Comparison of ENCODE assay signal across 37 mouse cellular contexts in genomic region chr7:126629915-126630314, GRCm38 (mm10). TPM values are rescaled to one million over a fixed set of nuclear protein-coding genes. Genes with fewer than 3 reads are reported as not detected.
DNase-seq lines count a peak whose midpoint lies in the region; ATAC-seq and TF ChIP-seq lines count a peak whose summit lies in the region.
"Had no signal": no experiment of that assay in that cellular context is flagged by ENCODE, and none has a peak within 500 bp of the region (broad histone marks: within the 10 kb centered on the region; RNA-seq: fewer than 3 reads in every experiment).

No protein-coding gene starts in this region.

- H3K27ac ChIP-seq in macrophage, result 0 out of 2 replicates have a peak overlapping the region, but pooled peaks have one; percentile 5
- H3K27ac ChIP-seq in stomach, postnatal 0 days (replicated peaks), result peak overlapping the region; percentile 65
- H3K27ac ChIP-seq in midbrain, embryonic 14.5 days (replicated peaks; ENCODE audit: low read depth, low read length), result no peak overlapping the region
- H3K27ac ChIP-seq: embryonic facial prominence, embryonic 13.5 days; hindbrain, embryonic 10.5 days; hindbrain, embryonic 15.5 days; liver, embryonic 15.5 days; midbrain, embryonic 12.5 days had no signal

- H3K4me2 ChIP-seq in stomach, postnatal 0 days (replicated peaks; ENCODE audit: low read depth), result no peak overlapping the region
- H3K4me2 ChIP-seq in midbrain, embryonic 14.5 days (ENCODE audit: low read length), result no peak overlapping the region
- H3K4me2 ChIP-seq: embryonic facial prominence, embryonic 13.5 days; hindbrain, embryonic 15.5 days; limb, embryonic 12.5 days; liver, embryonic 15.5 days; lung, embryonic 14.5 days; midbrain, embryonic 12.5 days had no signal

- no peak overlapping the region; the same call in 1 of the 2 replicates for H3K9ac ChIP-seq in stomach, postnatal 0 days (ENCODE audit: low read length)
- no peak overlapping the region for H3K9ac ChIP-seq in midbrain, embryonic 14.5 days (replicated peaks; ENCODE audit: low read length)
- H3K9ac ChIP-seq: embryonic facial prominence, embryonic 13.5 days; forebrain, postnatal 0 days; hindbrain, embryonic 15.5 days; limb, embryonic 12.5 days; liver, embryonic 15.5 days; lung, embryonic 14.5 days; midbrain, embryonic 12.5 days had no signal

- H3K9me3 ChIP-seq in stomach, postnatal 0 days (ENCODE audit: control insufficient read depth, low read length), result no peaks in the 10 kb centered on the region
- H3K9me3 ChIP-seq in midbrain, embryonic 14.5 days (ENCODE audit: control insufficient read depth, low read length), result no peaks in the 10 kb centered on the region
- H3K9me3 ChIP-seq: embryonic facial prominence, embryonic 13.5 days; hindbrain, embryonic 10.5 days; hindbrain, embryonic 15.5 days; limb, embryonic 12.5 days; liver, embryonic 15.5 days; megakaryocyte, embryonic 14.5 days; midbrain, embryonic 12.5 days had no signal

- H3K79me2 ChIP-seq in macrophage (ENCODE audit: inconsistent target), result peaks cover 5% of the 10 kb centered on the region

- intact Hi-C loops in left cerebral cortex, postnatal 10 days (cut with DNase I), result no loop called here

- peak; percentile 95 for DNase-seq in Muller cell, postnatal 12 days (ENCODE audit: inconsistent ontology term)
- no peak for DNase-seq in stomach, postnatal 0 days (ENCODE audit: low spot score)
- DNase-seq in left cerebral cortex, postnatal 10 days (ENCODE audit: extremely low spot score in 1 of 2, low spot score in 2 of 2), result no peak
- no peak for DNase-seq in spleen, adult 12 weeks (ENCODE audit: low spot score)
- DNase-seq in midbrain, embryonic 14.5 days, result no peak
- DNase-seq: adrenal gland, postnatal 36 days; cerebellum, adult 9-10 months; forebrain, postnatal 0 days; heart, postnatal 14 days; kidney, adult 9 months; kidney, postnatal 10 days; lung, embryonic 14.5 days; lung, postnatal 14 days; right cerebral cortex, postnatal 25 days; spleen, adult 18-20 months; thymus, adult 18-20 months; thymus, postnatal 25 days had no signal

- TF ChIP-seq CTCF in stomach, postnatal 0 days (IDR thresholded peaks at IDR 0.05; ENCODE audit: low read depth), result no peak

- ATAC-seq in granulocyte monocyte progenitor cell, adult 5-6 weeks (replicated peaks; ENCODE audit: poor library complexity, severe bottlenecking), result 0 out of 2 replicates have a peak, but pooled peaks have one; percentile 18
- ATAC-seq in stomach, postnatal 0 days (ENCODE audit: low FRiP score, low TSS enrichment), result peak; percentile 19; the same call in 1 of the 2 replicates
- no peak for ATAC-seq in midbrain, embryonic 14.5 days (ENCODE audit: low FRiP score, low TSS enrichment)
- ATAC-seq: CD4-positive, CD25-positive, alpha-beta regulatory T cell, adult 4 months; forebrain, postnatal 0 days; inflammation-experienced regulatory T-cells, adult 6 months had no signal

- no peaks in the 10 kb centered on the region for H3K36me3 ChIP-seq in macrophage (ENCODE audit: inconsistent target)
- no peaks in the 10 kb centered on the region for H3K36me3 ChIP-seq in stomach, postnatal 0 days (ENCODE audit: control insufficient read depth, insufficient read depth, low read length)
- no peaks in the 10 kb centered on the region for H3K36me3 ChIP-seq in midbrain, embryonic 14.5 days (ENCODE audit: control insufficient read depth, insufficient read depth, low read length)
- H3K36me3 ChIP-seq: embryonic facial prominence, embryonic 13.5 days; hindbrain, embryonic 10.5 days; hindbrain, embryonic 15.5 days; limb, embryonic 12.5 days; liver, embryonic 15.5 days; midbrain, embryonic 12.5 days had no signal

- H3K4me3 ChIP-seq in macrophage (ENCODE audit: inconsistent target), result no peak overlapping the region
- no peak overlapping the region for H3K4me3 ChIP-seq in stomach, postnatal 0 days (ENCODE audit: low read depth, low read length)
- H3K4me3 ChIP-seq in midbrain, embryonic 14.5 days (replicated peaks; ENCODE audit: low read depth, low read length), result no peak overlapping the region
- H3K4me3 ChIP-seq: embryonic facial prominence, embryonic 13.5 days; erythroblast, embryonic 14.5 days; hindbrain, embryonic 10.5 days; hindbrain, embryonic 15.5 days; limb, embryonic 12.5 days; liver, embryonic 15.5 days; midbrain, embryonic 12.5 days had no signal

- TF ChIP-seq EP300 in stomach, postnatal 0 days (optimal IDR thresholded peaks at IDR 0.05), result no peak

- 11% methylated on average over 3 of the region's 3 CpGs for WGBS in macrophage (ENCODE audit: missing documents)
- WGBS in stomach, postnatal 0 days, result 18% methylated on average over 3 of the region's 3 CpGs
- WGBS in midbrain, embryonic 14.5 days, result 40% methylated on average over 3 of the region's 3 CpGs

- H3K27me3 ChIP-seq in stomach, postnatal 0 days (ENCODE audit: control insufficient read depth, insufficient read depth, low read length), result no peaks in the 10 kb centered on the region
- no peaks in the 10 kb centered on the region for H3K27me3 ChIP-seq in midbrain, embryonic 14.5 days (ENCODE audit: control insufficient read depth, insufficient read depth, low read length)
- H3K27me3 ChIP-seq: embryonic facial prominence, embryonic 13.5 days; hindbrain, embryonic 15.5 days; limb, embryonic 12.5 days; liver, embryonic 15.5 days; megakaryocyte, embryonic 14.5 days; midbrain, embryonic 12.5 days had no signal

- no peaks in the 10 kb centered on the region; the same call in 1 of the 2 replicates for H3K4me1 ChIP-seq in stomach, postnatal 0 days (replicated peaks; ENCODE audit: control insufficient read depth, insufficient read depth)
- H3K4me1 ChIP-seq in midbrain, embryonic 14.5 days (ENCODE audit: control insufficient read depth, insufficient read depth, low read length), result no peaks in the 10 kb centered on the region
- H3K4me1 ChIP-seq: hindbrain, embryonic 15.5 days; midbrain, embryonic 12.5 days had no signal

RNA-seq across cellular contexts. Expression of gene Nupr1, which starts 0.7 kb away (rescaled TPM):
- 0.92 and 1.3 TPM in 2 replicates for total RNA-seq in granulocyte monocyte progenitor cell, adult 5-6 weeks (2014; fragmentation: Nextera tagmentation)
- total RNA-seq in granulocyte monocyte progenitor cell, adult 5-6 weeks (2017), result 1.7 TPM in 1 of 2 replicates, not detected in the other
- total RNA-seq in macrophage (2018; cell fraction: chromatin; rRNA removed), result 100 to 1,000 TPM in 11 of 26 experiments, 10 to 100 TPM in 13, 1 to 10 TPM in 2; 8.5 to 342 (median 89.7) TPM
- total RNA-seq in macrophage (2018; cell fraction: cytosol; rRNA removed), result 100 to 1,000 TPM in 17 of 26 experiments, 10 to 100 TPM in 9; 24.9 to 591 (median 243) TPM
- total RNA-seq in macrophage (2018; cell fraction: nucleus; rRNA removed), result 100 to 1,000 TPM in 18 of 26 experiments, 10 to 100 TPM in 8; 22.1 to 699 (median 165) TPM
- 14.9 to 47.0 TPM (median 32.4 TPM) in 3 replicates for polyA plus RNA-seq in macrophage (2018)
- 140 and 182 TPM in 2 replicates for polyA plus RNA-seq in stomach, postnatal 0 days (2015; fragmentation: Nextera tagmentation; extraction: Ambion mirVana)
- total RNA-seq in left cerebral cortex, postnatal 10 days (2021), result 1 to 10 TPM; 8.7 to 8.9 TPM
- polyA plus RNA-seq in midbrain, embryonic 14.5 days (2014; fragmentation: Nextera tagmentation; extraction: Ambion mirVana), result 0.84 and 5.8 TPM in 2 replicates

RNA-seq across cellular contexts. Expression of gene Sgf29, which starts 19.2 kb away (rescaled TPM):
- 129 and 133 TPM in 2 replicates for total RNA-seq in granulocyte monocyte progenitor cell, adult 5-6 weeks (2014; fragmentation: Nextera tagmentation)
- 53.3 and 79.1 TPM in 2 replicates for total RNA-seq in granulocyte monocyte progenitor cell, adult 5-6 weeks (2017)
- 10 to 100 TPM in 21 of 26 experiments, 1 to 10 TPM in 5; 3.7 to 39.6 (median 21.9) TPM for total RNA-seq in macrophage (2018; cell fraction: chromatin; rRNA removed)
- total RNA-seq in macrophage (2018; cell fraction: cytosol; rRNA removed), result 10 to 100 TPM; 10.2 to 23.4 (median 16.9) TPM
- 10 to 100 TPM in 18 of 26 experiments, 1 to 10 TPM in 8; 4.0 to 36.7 (median 16.2) TPM for total RNA-seq in macrophage (2018; cell fraction: nucleus; rRNA removed)
- polyA plus RNA-seq in macrophage (2018), result 12.5 to 21.7 TPM (median 17.0 TPM) in 3 replicates
- 28.6 and 28.9 TPM in 2 replicates for polyA plus RNA-seq in stomach, postnatal 0 days (2015; fragmentation: Nextera tagmentation; extraction: Ambion mirVana)
- 10 to 100 TPM; 32.8 to 42.3 TPM for total RNA-seq in left cerebral cortex, postnatal 10 days (2021)
- polyA plus RNA-seq in midbrain, embryonic 14.5 days (2014; fragmentation: Nextera tagmentation; extraction: Ambion mirVana), result 64.6 and 71.3 TPM in 2 replicates

RNA-seq across cellular contexts. Expression of gene Il27, which starts 35.2 kb away (rescaled TPM):
- total RNA-seq in granulocyte monocyte progenitor cell, adult 5-6 weeks (2014; fragmentation: Nextera tagmentation), result 1.3 TPM in 1 of 2 replicates, not detected in the other
- 1.2 TPM in 1 of 2 replicates, not detected in the other for total RNA-seq in granulocyte monocyte progenitor cell, adult 5-6 weeks (2017)
- total RNA-seq in macrophage (2018; cell fraction: chromatin; rRNA removed), result 100 to 1,000 TPM in 7 of 26 experiments, 10 to 100 TPM in 8, 1 to 10 TPM in 7, not detected in 4; 1.5 to 279 (median 15.6) TPM
- total RNA-seq in macrophage (2018; cell fraction: cytosol; rRNA removed), result 100 to 1,000 TPM in 2 of 26 experiments, 10 to 100 TPM in 9, 1 to 10 TPM in 13, under 1 TPM in 2; 0.60 to 133 (median 8.8) TPM
- 100 to 1,000 TPM in 6 of 26 experiments, 10 to 100 TPM in 12, 1 to 10 TPM in 8; 2.2 to 494 (median 26.4) TPM for total RNA-seq in macrophage (2018; cell fraction: nucleus; rRNA removed)
- polyA plus RNA-seq in macrophage (2018), result 1.1 to 2.6 TPM (median 1.2 TPM) in 3 replicates
- 0.10 and 0.13 TPM in 2 replicates for polyA plus RNA-seq in stomach, postnatal 0 days (2015; fragmentation: Nextera tagmentation; extraction: Ambion mirVana)
- total RNA-seq in left cerebral cortex, postnatal 10 days (2021), result not detected
- not detected in 2 replicates for polyA plus RNA-seq in midbrain, embryonic 14.5 days (2014; fragmentation: Nextera tagmentation; extraction: Ambion mirVana)
- total RNA-seq: adrenal gland, postnatal 36 days; forebrain, postnatal 0 days; gastrocnemius, adult 8-10 months; heart, postnatal 14 days; left cerebral cortex, adult 18-20 months; left cerebral cortex, postnatal 25 days; liver, adult 2 months had no signal
- polyA plus RNA-seq: CD4-positive, CD25-positive, alpha-beta regulatory T cell, adult 4 months; embryonic facial prominence, embryonic 13.5 days; erythroblast, embryonic 14.5 days; forebrain, embryonic 11.5 days; forebrain, postnatal 0 days; gonadal fat pad, adult 2 months; heart, embryonic 14.5 days; hindbrain, embryonic 10.5 days; hindbrain, embryonic 15.5 days; inflammation-experienced regulatory T-cells, adult 6 months; limb, embryonic 12.5 days; lung, embryonic 14.5 days; midbrain, embryonic 12.5 days; neural tube, embryonic 14.5 days had no signal

RNA-seq across cellular contexts. Expression of gene Cln3, which starts 44.3 kb away (rescaled TPM):
- 37.7 and 61.7 TPM in 2 replicates for total RNA-seq in granulocyte monocyte progenitor cell, adult 5-6 weeks (2014; fragmentation: Nextera tagmentation)
- 9.6 and 16.3 TPM in 2 replicates for total RNA-seq in granulocyte monocyte progenitor cell, adult 5-6 weeks (2017)
- total RNA-seq in macrophage (2018; cell fraction: chromatin; rRNA removed), result 1,000 to 10,000 TPM in 5 of 26 experiments, 100 to 1,000 TPM in 21; 398 to 3,038 (median 601) TPM
- total RNA-seq in macrophage (2018; cell fraction: cytosol; rRNA removed), result 100 to 1,000 TPM; 117 to 211 (median 152) TPM
- total RNA-seq in macrophage (2018; cell fraction: nucleus; rRNA removed), result 1,000 to 10,000 TPM in 3 of 26 experiments, 100 to 1,000 TPM in 23; 244 to 1,983 (median 383) TPM
- polyA plus RNA-seq in macrophage (2018), result 81.0 to 165 TPM (median 104 TPM) in 3 replicates
- polyA plus RNA-seq in stomach, postnatal 0 days (2015; fragmentation: Nextera tagmentation; extraction: Ambion mirVana), result 17.2 and 17.7 TPM in 2 replicates
- total RNA-seq in left cerebral cortex, postnatal 10 days (2021), result 10 to 100 TPM; 21.2 to 22.1 TPM
- 26.5 and 27.7 TPM in 2 replicates for polyA plus RNA-seq in midbrain, embryonic 14.5 days (2014; fragmentation: Nextera tagmentation; extraction: Ambion mirVana)

RNA-seq across cellular contexts. Expression of gene Apobr, which starts 45.2 kb away (rescaled TPM):
- total RNA-seq in granulocyte monocyte progenitor cell, adult 5-6 weeks (2014; fragmentation: Nextera tagmentation), result 2.1 and 3.9 TPM in 2 replicates
- total RNA-seq in granulocyte monocyte progenitor cell, adult 5-6 weeks (2017), result 4.2 and 6.2 TPM in 2 replicates
- 100 to 1,000 TPM in 25 of 26 experiments, 10 to 100 TPM in 1; 91.4 to 389 (median 168) TPM for total RNA-seq in macrophage (2018; cell fraction: chromatin; rRNA removed)
- 100 to 1,000 TPM in 2 of 26 experiments, 10 to 100 TPM in 24; 48.9 to 110 (median 75.0) TPM for total RNA-seq in macrophage (2018; cell fraction: cytosol; rRNA removed)
- total RNA-seq in macrophage (2018; cell fraction: nucleus; rRNA removed), result 100 to 1,000 TPM; 123 to 332 (median 182) TPM
- 51.3 to 183 TPM (median 99.8 TPM) in 3 replicates for polyA plus RNA-seq in macrophage (2018)
- 0.46 and 0.56 TPM in 2 replicates for polyA plus RNA-seq in stomach, postnatal 0 days (2015; fragmentation: Nextera tagmentation; extraction: Ambion mirVana)
- total RNA-seq in left cerebral cortex, postnatal 10 days (2021), result 1 to 10 TPM in 1 of 2 experiments, under 1 TPM in 1; 0.97 to 1.1 TPM
- polyA plus RNA-seq in midbrain, embryonic 14.5 days (2014; fragmentation: Nextera tagmentation; extraction: Ambion mirVana), result 0.28 and 0.55 TPM in 2 replicates
